Mouse (Mus musculus): ENCODE data around the gene Fer1l5. TPM values are rescaled to one million over a fixed set of nuclear protein-coding genes. Genes with fewer than 3 reads are reported as not detected.

The Fer1l5 gene
- polyA plus RNA-seq (2016; fragmentation: Nextera tagmentation; extraction: Ambion mirVana), result 2.3 and 2.6 TPM in 2 replicates

- no peaks in the 10 kb centered on the region for H3K36me3 ChIP-seq
- no peak within 1 kb of the TSS for H3K4me2 ChIP-seq (replicated peaks)
- no peaks in the 10 kb centered on the region for H3K9me3 ChIP-seq (replicated peaks)
- no peaks in the 10 kb centered on the region for H3K27me3 ChIP-seq
- no peak within 1 kb of the TSS for H3K4me3 ChIP-seq
- H3K4me1 ChIP-seq, result peaks cover 10% of the 10 kb centered on the region
- no peak within 1 kb of the TSS for H3K27ac ChIP-seq
- ATAC-seq (ENCODE audit: low FRiP score), result no peak
- H3K9ac ChIP-seq, result no peak within 1 kb of the TSS
- 83% methylated on average over 10 of the region's 10 CpGs for WGBS
These were observed at the start of gene Fer1l5 for GRCm38 (mm10) chr1:36371934-36372845. Gene Fer1l5 (plus strand): TSS chr1:36372291.

DNA sequence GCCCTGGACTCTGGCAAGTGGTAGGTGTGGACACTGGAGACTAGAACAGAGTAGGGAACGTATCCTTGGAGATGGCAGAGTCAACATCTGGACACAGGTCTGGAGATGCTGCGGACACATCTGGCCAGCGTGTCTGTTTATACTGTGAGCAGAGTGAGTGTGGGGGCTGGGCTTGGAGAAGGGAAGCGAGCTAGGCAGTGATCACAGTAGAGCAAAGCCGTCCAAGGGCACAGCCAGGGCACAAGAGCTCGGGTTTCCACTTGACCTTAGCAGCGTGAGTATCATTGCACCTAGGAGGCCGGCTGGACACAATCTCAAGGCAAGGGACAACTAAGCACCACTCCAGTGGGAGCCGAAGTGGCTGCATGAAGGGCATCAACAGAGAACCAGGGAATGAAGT is 49.0 kb upstream of the Fer1l5 start:
- no peak overlapping the region for H3K4me3 ChIP-seq
- 66% methylated on average over 9 of the region's 9 CpGs for WGBS

DNA sequence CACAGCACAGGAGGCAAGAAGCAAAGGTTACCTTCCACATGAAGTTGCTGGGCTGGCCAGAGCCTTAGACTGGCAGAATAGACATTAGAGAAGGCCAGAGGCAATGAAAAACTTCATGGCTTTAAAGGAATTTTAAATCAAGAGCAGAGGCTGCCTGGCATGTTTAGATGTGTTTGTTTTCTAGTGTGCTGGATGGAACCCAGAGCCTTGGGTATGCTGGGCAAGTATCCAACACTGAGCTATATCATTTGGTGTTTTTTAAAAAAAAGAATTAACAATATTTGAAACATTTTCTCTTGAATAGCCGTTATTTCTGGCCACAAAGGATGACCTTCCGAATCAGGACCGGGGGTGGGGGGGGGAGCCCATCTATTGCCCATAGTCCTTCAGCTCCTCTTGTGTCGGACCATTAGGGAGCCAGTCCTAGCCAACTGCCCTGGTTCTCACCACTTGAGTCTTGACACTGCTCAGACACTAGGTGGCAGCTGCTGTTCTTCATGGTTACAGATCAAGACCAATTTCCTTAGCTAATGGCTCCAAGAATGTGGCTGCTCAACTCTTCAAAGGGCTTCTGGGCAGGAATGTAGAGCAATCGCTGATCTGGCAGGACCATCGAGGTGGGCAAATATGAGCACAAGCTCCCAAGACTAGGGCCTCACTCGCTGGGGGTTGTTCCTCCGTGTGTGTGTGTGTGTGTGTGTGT is 48.2 kb upstream of the Fer1l5 start:
- ATAC-seq (ENCODE audit: low FRiP score), result no peak
- H3K4me3 ChIP-seq, result no peak overlapping the region

More for the DNA sequence above, 49.0 kb upstream of the Fer1l5 start:
- no peaks in the 10 kb centered on the region for H3K9me3 ChIP-seq (replicated peaks)
- no peak overlapping the region for H3K9ac ChIP-seq
- no peak overlapping the region for H3K27ac ChIP-seq
- H3K36me3 ChIP-seq, result peaks cover 25% of the 10 kb centered on the region
- no peak overlapping the region for H3K4me2 ChIP-seq (replicated peaks)
- H3K27me3 ChIP-seq, result no peaks in the 10 kb centered on the region
- no peak for ATAC-seq (ENCODE audit: low FRiP score)
- H3K4me1 ChIP-seq, result no peaks in the 10 kb centered on the region

GRCm38 (mm10) chr1:36325900-36326321 is 46.2 kb upstream of the Fer1l5 start:
- WGBS, result 95% methylated on average over 2 of the region's 2 CpGs
- Histone ChIP-seq H3K27me3 (no peaks in the 10 kb centered on the region), H3K27ac (no peak overlapping the region), H3K9ac (no peak overlapping the region), H3K36me3 (peaks cover 23% of the 10 kb centered on the region), H3K4me1 (no peaks in the 10 kb centered on the region), H3K4me2 (replicated peaks) (no peak overlapping the region), H3K4me3 (no peak overlapping the region), H3K9me3 (replicated peaks) (no peaks in the 10 kb centered on the region)
- ATAC-seq (ENCODE audit: low FRiP score), result no peak

More for the DNA sequence above, 48.2 kb upstream of the Fer1l5 start:
- H3K4me2 ChIP-seq (replicated peaks), result no peak overlapping the region
- H3K9me3 ChIP-seq (replicated peaks), result no peaks in the 10 kb centered on the region
- H3K36me3 ChIP-seq, result peaks cover 26% of the 10 kb centered on the region
- H3K27ac ChIP-seq, result no peak overlapping the region
- 50% methylated on average over 8 of the region's 8 CpGs for WGBS
- no peaks in the 10 kb centered on the region for H3K4me1 ChIP-seq
- no peaks in the 10 kb centered on the region for H3K27me3 ChIP-seq
- no peak overlapping the region for H3K9ac ChIP-seq

- no peak overlapping the region for H3K4me2 ChIP-seq (replicated peaks)
- no peak overlapping the region for H3K27ac ChIP-seq
- H3K9me3 ChIP-seq (replicated peaks), result no peaks in the 10 kb centered on the region
- no peak overlapping the region for H3K9ac ChIP-seq
- 86% methylated on average over 2 of the region's 2 CpGs for WGBS
- no peak for ATAC-seq (ENCODE audit: low FRiP score)
- H3K4me3 ChIP-seq, result no peak overlapping the region
- H3K4me1 ChIP-seq, result no peaks in the 10 kb centered on the region
- H3K36me3 ChIP-seq, result peaks cover 23% of the 10 kb centered on the region
- no peaks in the 10 kb centered on the region for H3K27me3 ChIP-seq
These were observed 45.3 kb upstream of the Fer1l5 start for GRCm38 (mm10) chr1:36326815-36327214.

GRCm38 (mm10) chr1:36331743-36332142 is 40.3 kb upstream of the Fer1l5 start:
- WGBS, result 76% methylated on average over 6 of the region's 6 CpGs
- no peaks in the 10 kb centered on the region for H3K27me3 ChIP-seq
- H3K4me3 ChIP-seq, result no peak overlapping the region
- no peak for ATAC-seq (ENCODE audit: low FRiP score)
- no peaks in the 10 kb centered on the region for H3K9me3 ChIP-seq (replicated peaks)
- H3K27ac ChIP-seq, result no peak overlapping the region
- H3K36me3 ChIP-seq, result peaks cover 41% of the 10 kb centered on the region
- H3K4me2 ChIP-seq (replicated peaks), result no peak overlapping the region
- no peak overlapping the region for H3K9ac ChIP-seq
- no peaks in the 10 kb centered on the region for H3K4me1 ChIP-seq

DNA sequence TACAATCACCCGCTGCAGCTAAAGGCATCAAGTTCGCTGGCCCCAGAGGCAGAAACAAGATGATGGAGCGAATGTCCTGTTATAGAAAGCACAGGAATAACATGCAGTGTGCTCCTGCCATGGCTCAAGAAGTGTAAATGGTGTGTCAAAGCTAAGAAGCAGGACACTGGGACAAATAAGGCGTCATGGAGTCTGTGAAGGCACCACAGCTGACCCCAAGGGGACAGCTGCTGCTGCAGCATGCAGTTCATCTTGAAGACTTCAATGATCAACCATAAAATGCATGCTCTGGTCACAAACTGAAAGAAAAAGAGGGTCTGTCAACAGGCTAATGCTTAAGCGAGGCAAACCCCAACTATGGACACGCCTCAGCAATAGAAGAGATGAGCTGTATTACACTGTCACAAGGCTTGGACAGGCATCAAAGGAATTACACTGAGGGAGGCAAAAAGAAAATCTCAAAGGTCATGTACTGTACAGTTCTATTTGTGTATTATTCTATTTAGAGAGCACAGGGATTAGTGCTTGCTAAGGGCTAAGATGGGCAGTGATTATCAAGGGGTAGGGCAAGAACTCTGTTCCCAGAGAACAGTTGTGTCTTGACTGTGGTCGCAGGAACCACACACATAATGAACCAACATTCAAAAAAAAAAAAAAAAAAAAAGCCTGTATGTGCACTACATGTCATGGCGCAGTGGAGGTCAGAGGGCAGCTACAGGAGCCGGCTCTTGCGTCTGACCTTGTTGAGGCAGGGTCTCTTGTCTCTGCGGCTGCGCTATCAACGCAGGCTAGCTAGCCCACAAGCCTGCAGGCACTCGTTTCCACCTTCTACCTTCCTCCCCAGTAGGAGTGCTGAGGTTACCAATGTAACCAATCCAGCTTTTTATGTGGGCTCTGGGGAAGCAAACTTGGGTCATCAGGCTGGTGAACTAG is 38.9 kb upstream of the Fer1l5 start:
- 80% methylated on average over 14 of the region's 14 CpGs for WGBS
- no peak overlapping the region for H3K9ac ChIP-seq
- no peak overlapping the region for H3K4me2 ChIP-seq (replicated peaks)
- no peak overlapping the region for H3K27ac ChIP-seq
- H3K27me3 ChIP-seq, result no peaks in the 10 kb centered on the region
- no peak for ATAC-seq (ENCODE audit: low FRiP score)
- H3K4me3 ChIP-seq, result no peak overlapping the region
- no peaks in the 10 kb centered on the region for H3K4me1 ChIP-seq
- H3K9me3 ChIP-seq (replicated peaks), result no peaks in the 10 kb centered on the region
- peaks cover 48% of the 10 kb centered on the region for H3K36me3 ChIP-seq

DNA sequence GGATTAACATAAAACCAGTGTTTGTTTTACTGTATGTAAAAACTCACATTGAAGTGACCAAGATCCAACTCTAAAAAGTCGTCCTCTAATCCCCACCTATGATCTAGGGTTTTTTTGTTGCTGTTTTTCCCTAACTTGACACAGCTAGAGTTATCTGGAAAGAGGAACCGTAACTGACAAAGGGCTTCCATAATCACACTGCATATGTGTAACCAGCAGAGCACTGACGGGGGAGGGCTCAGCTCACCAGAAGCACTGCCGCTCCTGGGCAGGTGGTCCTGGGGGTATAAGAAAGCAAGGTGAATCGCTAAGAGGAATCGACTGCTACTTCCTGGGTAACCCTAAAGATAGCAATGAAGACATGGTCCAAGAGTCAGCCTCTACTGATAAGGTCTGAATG is 29.5 kb upstream of the Fer1l5 start:
- Histone ChIP-seq H3K4me2 (replicated peaks) (no peak overlapping the region), H3K27me3 (no peaks in the 10 kb centered on the region), H3K4me1 (no peaks in the 10 kb centered on the region), H3K9ac (no peak overlapping the region), H3K4me3 (no peak overlapping the region), H3K27ac (no peak overlapping the region), H3K36me3 (peaks cover 98% of the 10 kb centered on the region), H3K9me3 (replicated peaks) (no peaks in the 10 kb centered on the region)
- ATAC-seq (ENCODE audit: low FRiP score), result no peak
- WGBS, result 95% methylated on average over 6 of the region's 6 CpGs

DNA sequence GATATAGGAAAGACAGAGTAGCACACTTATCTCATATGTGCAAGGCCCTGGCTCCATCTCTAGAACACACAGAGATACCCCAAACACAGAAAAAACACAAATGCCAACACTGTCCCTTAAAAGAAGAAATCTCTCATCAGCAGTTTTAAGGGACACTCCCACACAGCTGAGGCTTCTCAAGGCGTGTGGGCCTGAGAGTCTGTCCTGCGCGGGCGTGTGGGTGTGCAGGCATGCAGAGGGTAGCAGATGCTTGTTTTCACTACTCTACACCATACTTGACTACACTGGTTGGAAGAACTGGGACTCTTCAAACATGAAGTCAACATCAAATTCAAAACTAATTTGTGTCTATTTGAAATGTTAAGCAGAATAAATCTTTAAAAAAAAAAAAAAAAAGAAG is 19.7 kb upstream of the Fer1l5 start:
- Histone ChIP-seq H3K36me3 (peaks cover 92% of the 10 kb centered on the region), H3K4me2 (replicated peaks) (no peak overlapping the region), H3K27ac (no peak overlapping the region), H3K4me3 (no peak overlapping the region), H3K9me3 (replicated peaks) (no peaks in the 10 kb centered on the region), H3K9ac (no peak overlapping the region), H3K4me1 (no peaks in the 10 kb centered on the region), H3K27me3 (no peaks in the 10 kb centered on the region)
- WGBS, result 88% methylated on average over 4 of the region's 4 CpGs
- ATAC-seq (ENCODE audit: low FRiP score), result no peak

DNA sequence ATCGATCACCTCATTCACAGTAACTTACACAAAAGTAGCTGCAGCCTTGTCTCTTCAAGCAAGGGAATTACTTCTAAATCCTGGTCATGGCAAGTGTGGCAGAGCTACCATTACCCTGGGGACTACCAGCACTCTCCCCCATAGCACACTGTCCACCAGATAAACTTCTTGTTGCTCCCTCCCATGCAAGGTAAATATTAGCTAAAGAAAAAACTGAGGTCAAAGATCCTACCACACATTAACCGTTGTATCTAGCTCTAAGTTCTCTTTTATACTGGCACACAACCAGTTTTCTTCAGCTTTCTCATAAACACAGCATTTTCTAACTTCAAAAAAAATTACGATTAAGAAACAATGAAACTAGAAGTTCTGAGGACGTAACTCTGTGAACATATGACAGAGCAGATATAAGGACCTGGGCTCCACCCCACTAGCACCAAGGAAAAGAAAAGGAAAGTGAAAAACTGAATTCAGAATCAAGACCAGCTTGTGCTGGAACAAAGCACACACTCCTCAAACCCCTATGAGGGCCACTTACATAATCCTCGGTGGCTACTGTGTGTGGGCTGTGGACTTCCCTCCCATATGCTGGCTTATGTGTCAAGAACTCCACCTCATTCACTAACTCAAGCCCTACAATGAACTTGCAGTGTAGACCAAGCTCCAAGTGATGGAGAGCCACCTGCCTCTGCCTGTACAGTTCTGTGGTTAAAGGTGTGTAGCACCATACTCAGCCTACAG is 15.0 kb upstream of the Fer1l5 start:
- no peak for ATAC-seq (ENCODE audit: low FRiP score)
- no peaks in the 10 kb centered on the region for H3K9me3 ChIP-seq (replicated peaks)
- 96% methylated on average over 5 of the region's 5 CpGs for WGBS
- H3K4me1 ChIP-seq, result no peaks in the 10 kb centered on the region
- no peak overlapping the region for H3K4me3 ChIP-seq
- H3K9ac ChIP-seq, result no peak overlapping the region
- no peak overlapping the region for H3K27ac ChIP-seq
- no peaks in the 10 kb centered on the region for H3K27me3 ChIP-seq
- H3K36me3 ChIP-seq, result peaks cover 63% of the 10 kb centered on the region
- no peak overlapping the region for H3K4me2 ChIP-seq (replicated peaks)

DNA sequence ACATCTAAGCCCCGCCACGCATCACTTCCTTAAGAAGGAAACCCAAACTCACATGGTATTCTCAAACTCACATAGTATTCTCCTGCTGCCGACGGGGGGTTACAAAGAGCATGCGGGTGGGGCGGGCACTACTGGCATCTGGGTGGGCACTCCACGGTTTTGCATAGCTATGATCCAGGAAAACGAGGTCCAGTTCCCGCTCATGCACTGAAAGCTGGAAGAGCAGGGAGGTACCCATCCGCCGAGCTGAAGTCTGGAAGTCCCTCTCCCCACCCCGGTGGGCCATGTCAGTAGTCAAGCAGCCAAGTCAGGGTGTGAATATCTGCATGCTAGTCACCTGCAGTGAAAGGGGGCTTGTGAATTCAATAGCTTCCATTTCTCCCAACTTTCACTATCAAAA is 4.4 kb upstream of the Fer1l5 start:
- ATAC-seq (ENCODE audit: low FRiP score), result no peak
- Histone ChIP-seq H3K9me3 (replicated peaks) (no peaks in the 10 kb centered on the region), H3K36me3 (peaks cover 22% of the 10 kb centered on the region), H3K4me2 (replicated peaks) (peak overlapping the region; percentile 69), H3K27me3 (no peaks in the 10 kb centered on the region), H3K4me1 (peaks cover 10% of the 10 kb centered on the region), H3K4me3 (peak overlapping the region; percentile 83), H3K9ac (peak overlapping the region; percentile 95), H3K27ac (no peak overlapping the region)
- WGBS, result 56% methylated on average over 12 of the region's 12 CpGs
